Mouse (Mus musculus): ENCODE measurements around the gene Ints1. TPM values are rescaled to one million over a fixed set of nuclear protein-coding genes. Genes with fewer than 3 reads are reported as not detected.

Ints1 gene
- total RNA-seq, 1 experiment = 164 TPM

DNA sequence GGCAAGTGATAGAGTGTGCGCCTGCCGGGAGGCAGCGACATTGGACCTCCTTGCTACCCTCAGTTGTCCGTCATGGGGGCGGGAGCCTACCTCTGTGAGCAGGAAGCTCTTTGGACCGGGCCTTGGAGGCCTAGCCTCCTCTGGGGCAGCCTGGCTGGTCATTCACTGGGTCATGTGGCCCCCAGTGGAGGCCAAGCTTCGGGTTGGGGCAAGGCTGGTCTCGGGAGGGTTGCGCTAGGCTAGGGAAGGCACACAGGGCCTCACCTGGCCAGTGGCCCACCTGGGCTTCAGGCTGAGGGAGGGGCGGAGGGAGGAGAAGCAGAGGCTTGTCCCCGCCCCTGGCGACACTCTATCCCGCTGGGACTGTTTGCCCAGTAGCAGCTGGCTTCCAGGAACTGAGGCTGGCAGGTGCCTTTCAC is 38.5 kb upstream of the Ints1 start:
- Histone ChIP-seq H3K27ac (ENCODE audit: insufficient read depth, low read depth, low read length, poor library complexity, severe bottlenecking) (no peak overlapping the region; the same call in 1 of the 2 replicates), H3K9ac (ENCODE audit: insufficient read depth, low read depth, low read length, poor library complexity, severe bottlenecking) (peak overlapping the region; percentile 57; the same call in 1 of the 2 replicates), H3K4me3 (ENCODE audit: insufficient read depth in 1 of 2, low read depth in 1 of 2, low read length in 2 of 2, poor library complexity in 1 of 2, severe bottlenecking in 1 of 2) (peak overlapping the region; percentile 48; a peak in 2 of 4 replicates), H3K9me3 (ENCODE audit: control insufficient read depth, insufficient read depth, low read depth, low read length) (no peaks in the 10 kb centered on the region), H3K4me1 (ENCODE audit: control insufficient read depth in 2 of 2, insufficient read depth in 2 of 2, low read length in 2 of 2, poor library complexity in 1 of 2) (peaks cover 0 to 9% of the 10 kb centered on the region in 2 experiments; a peak in 1 of 4 replicates), H3K36me3 (ENCODE audit: control insufficient read depth, insufficient read depth, low read length, poor library complexity, severe bottlenecking) (no peaks in the 10 kb centered on the region)
- in situ Hi-C loops (cut with MboI; ENCODE audit: low sequenced_read_pairs in 2 of 2, unreplicated experiment in 2 of 2) = no loop called here
- DNase-seq (ENCODE audit: low read depth, low spot score) = no peak
- TF ChIP-seq HCFC1 (IDR thresholded peaks at IDR 0.05; ENCODE audit: borderline replicate concordance, insufficient read depth, low read length) (no peak), MAFK (IDR thresholded peaks at IDR 0.05; ENCODE audit: insufficient read depth, low read depth, low read length) (no peak), CHD2 (IDR thresholded peaks at IDR 0.05; ENCODE audit: low read depth, low read length) (no peak), ZC3H11A (IDR thresholded peaks at IDR 0.05; ENCODE audit: borderline replicate concordance, low read depth, low read length) (no peak), ZNF384 (IDR thresholded peaks at IDR 0.05; ENCODE audit: low read depth, low read length) (no peak)

DNA sequence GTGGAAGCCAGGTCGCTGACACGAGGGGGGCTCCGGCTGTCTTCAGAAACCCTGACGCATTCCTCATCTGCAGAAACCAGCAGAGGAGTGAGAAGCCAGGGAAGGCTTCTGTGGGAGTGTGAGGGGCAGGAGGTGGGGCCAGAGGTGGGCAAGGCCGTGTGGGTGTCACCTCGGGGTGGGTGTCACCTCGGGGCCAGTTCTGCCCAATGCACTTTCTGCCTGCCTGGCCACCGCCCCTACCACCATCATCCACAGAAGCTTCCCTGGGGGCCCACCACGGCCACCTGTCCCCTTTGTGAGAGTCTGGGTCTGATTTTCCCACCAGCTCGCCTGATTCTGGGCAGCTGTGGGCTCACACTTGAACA is 37.6 kb upstream of the Ints1 start:
- no peak for TF ChIP-seq ZNF384 (IDR thresholded peaks at IDR 0.05; ENCODE audit: low read depth, low read length)
- TF ChIP-seq CHD2 (IDR thresholded peaks at IDR 0.05; ENCODE audit: low read depth, low read length) = no peak
- TF ChIP-seq HCFC1 (IDR thresholded peaks at IDR 0.05; ENCODE audit: borderline replicate concordance, insufficient read depth, low read length) = no peak
- TF ChIP-seq MAFK (IDR thresholded peaks at IDR 0.05; ENCODE audit: insufficient read depth, low read depth, low read length) = no peak
- no peak for TF ChIP-seq ZC3H11A (IDR thresholded peaks at IDR 0.05; ENCODE audit: borderline replicate concordance, low read depth, low read length)
- H3K4me1 ChIP-seq (ENCODE audit: control insufficient read depth in 2 of 2, insufficient read depth in 2 of 2, low read length in 2 of 2, poor library complexity in 1 of 2) = peaks cover 0 to 12% of the 10 kb centered on the region in 2 experiments; a peak in 2 of 4 replicates
- no peaks in the 10 kb centered on the region for H3K36me3 ChIP-seq (ENCODE audit: control insufficient read depth, insufficient read depth, low read length, poor library complexity, severe bottlenecking)
- in situ Hi-C loops (cut with MboI; ENCODE audit: low sequenced_read_pairs in 2 of 2, unreplicated experiment in 2 of 2) = no loop called here
- no peak for DNase-seq (ENCODE audit: low read depth, low spot score)
- no peak overlapping the region for H3K4me3 ChIP-seq (ENCODE audit: insufficient read depth in 1 of 2, low read depth in 1 of 2, low read length in 2 of 2, poor library complexity in 1 of 2, severe bottlenecking in 1 of 2)
- no peak overlapping the region for H3K27ac ChIP-seq (ENCODE audit: insufficient read depth, low read depth, low read length, poor library complexity, severe bottlenecking)
- no peak overlapping the region for H3K9ac ChIP-seq (ENCODE audit: insufficient read depth, low read depth, low read length, poor library complexity, severe bottlenecking)
- H3K9me3 ChIP-seq (ENCODE audit: control insufficient read depth, insufficient read depth, low read depth, low read length) = no peaks in the 10 kb centered on the region

DNA sequence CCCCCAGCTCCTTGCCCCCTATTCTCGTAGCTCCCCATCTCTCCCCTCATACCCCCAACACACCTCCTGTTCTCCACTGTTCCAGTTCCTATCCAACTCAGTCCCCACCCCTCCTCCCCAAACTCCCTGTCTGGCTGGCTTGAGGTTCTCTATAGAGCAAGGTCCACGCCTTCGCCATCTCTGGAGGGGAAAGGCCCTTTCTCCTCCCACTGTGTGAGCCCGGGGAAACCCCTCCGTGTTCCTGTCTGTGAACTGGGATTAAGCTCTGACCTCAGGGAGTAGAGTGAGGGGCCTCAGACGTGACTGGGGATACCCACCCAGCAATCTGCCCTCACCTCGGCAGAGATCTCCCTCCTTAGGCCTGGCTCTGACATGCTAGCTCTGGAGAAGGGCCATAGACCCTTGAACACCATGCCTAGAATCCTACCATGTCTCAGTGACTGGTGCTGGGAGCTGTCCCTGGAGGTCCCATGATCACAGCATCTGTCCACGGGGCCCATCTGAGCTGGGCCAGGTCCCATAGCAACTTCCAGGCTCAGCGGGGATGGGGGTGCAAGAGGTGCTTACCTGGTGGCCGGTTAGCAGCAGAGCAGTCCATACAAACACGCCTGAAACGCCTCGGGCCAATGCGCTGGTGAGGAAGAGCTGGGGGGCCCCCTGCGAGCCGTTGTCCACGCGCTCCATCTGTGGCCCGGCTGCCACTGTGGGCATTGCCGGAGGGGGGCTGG is 37.1 kb upstream of the Ints1 start:
- TF ChIP-seq MAFK (IDR thresholded peaks at IDR 0.05; ENCODE audit: insufficient read depth, low read depth, low read length) (no peak), CHD2 (IDR thresholded peaks at IDR 0.05; ENCODE audit: low read depth, low read length) (no peak), ZC3H11A (IDR thresholded peaks at IDR 0.05; ENCODE audit: borderline replicate concordance, low read depth, low read length) (no peak), HCFC1 (IDR thresholded peaks at IDR 0.05; ENCODE audit: borderline replicate concordance, insufficient read depth, low read length) (no peak), ZNF384 (IDR thresholded peaks at IDR 0.05; ENCODE audit: low read depth, low read length) (no peak)
- DNase-seq (ENCODE audit: low read depth, low spot score) = no peak
- H3K9ac ChIP-seq (ENCODE audit: insufficient read depth, low read depth, low read length, poor library complexity, severe bottlenecking) = no peak overlapping the region
- in situ Hi-C loops (cut with MboI; ENCODE audit: low sequenced_read_pairs in 2 of 2, unreplicated experiment in 2 of 2) = no loop called here
- no peaks in the 10 kb centered on the region for H3K36me3 ChIP-seq (ENCODE audit: control insufficient read depth, insufficient read depth, low read length, poor library complexity, severe bottlenecking)
- no peak overlapping the region for H3K27ac ChIP-seq (ENCODE audit: insufficient read depth, low read depth, low read length, poor library complexity, severe bottlenecking)
- H3K9me3 ChIP-seq (ENCODE audit: control insufficient read depth, insufficient read depth, low read depth, low read length) = no peaks in the 10 kb centered on the region
- peaks cover 0 to 17% of the 10 kb centered on the region in 2 experiments; a peak in 2 of 4 replicates for H3K4me1 ChIP-seq (ENCODE audit: control insufficient read depth in 2 of 2, insufficient read depth in 2 of 2, low read length in 2 of 2, poor library complexity in 1 of 2)
- H3K4me3 ChIP-seq (ENCODE audit: insufficient read depth in 1 of 2, low read depth in 1 of 2, low read length in 2 of 2, poor library complexity in 1 of 2, severe bottlenecking in 1 of 2) = no peak overlapping the region

DNA sequence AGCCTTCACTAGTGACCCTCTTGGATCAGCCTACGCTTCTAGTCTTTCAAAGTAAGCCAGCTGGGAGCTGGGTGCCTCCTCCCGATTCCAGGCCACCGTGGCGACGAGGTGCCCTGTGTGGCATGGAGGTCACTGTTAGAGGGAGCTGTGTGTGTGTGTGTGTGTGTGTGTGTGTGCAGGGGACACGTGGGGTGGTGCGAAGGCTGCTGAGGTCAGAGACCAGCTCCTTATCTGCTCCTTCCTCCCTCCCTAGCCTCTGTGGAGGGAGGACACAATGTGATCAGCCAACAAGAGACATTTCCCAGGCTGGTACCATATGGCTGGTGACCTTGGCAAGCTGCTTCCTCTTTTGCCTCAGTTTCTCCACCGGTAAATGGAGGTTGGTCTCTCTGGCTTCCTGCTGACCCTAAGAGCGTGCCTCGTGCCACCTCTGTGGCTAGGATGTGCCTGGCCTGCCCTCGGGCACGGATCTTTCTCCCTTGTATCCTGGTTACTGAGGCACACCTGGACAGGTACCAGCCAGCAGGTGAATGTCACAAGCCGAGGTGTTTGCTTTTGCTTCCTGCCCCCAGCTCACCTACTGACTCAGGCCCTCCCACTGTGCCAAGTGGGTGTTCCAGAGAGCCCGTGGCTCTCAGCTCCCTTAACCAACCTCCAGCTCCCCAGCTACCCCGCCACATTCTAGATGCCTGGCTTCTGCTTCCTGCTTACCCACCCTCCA is 36.4 kb upstream of the Ints1 start:
- peaks cover 0 to 17% of the 10 kb centered on the region in 2 experiments; a peak in 2 of 4 replicates for H3K4me1 ChIP-seq (ENCODE audit: control insufficient read depth in 2 of 2, insufficient read depth in 2 of 2, low read length in 2 of 2, poor library complexity in 1 of 2)
- H3K9me3 ChIP-seq (ENCODE audit: control insufficient read depth, insufficient read depth, low read depth, low read length) = no peaks in the 10 kb centered on the region
- no peak overlapping the region for H3K9ac ChIP-seq (ENCODE audit: insufficient read depth, low read depth, low read length, poor library complexity, severe bottlenecking)
- TF ChIP-seq ZNF384 (IDR thresholded peaks at IDR 0.05; ENCODE audit: low read depth, low read length) (no peak), HCFC1 (IDR thresholded peaks at IDR 0.05; ENCODE audit: borderline replicate concordance, insufficient read depth, low read length) (no peak), MAFK (IDR thresholded peaks at IDR 0.05; ENCODE audit: insufficient read depth, low read depth, low read length) (no peak), CHD2 (IDR thresholded peaks at IDR 0.05; ENCODE audit: low read depth, low read length) (no peak), ZC3H11A (IDR thresholded peaks at IDR 0.05; ENCODE audit: borderline replicate concordance, low read depth, low read length) (no peak)
- DNase-seq (ENCODE audit: low read depth, low spot score) = no peak
- H3K36me3 ChIP-seq (ENCODE audit: control insufficient read depth, insufficient read depth, low read length, poor library complexity, severe bottlenecking) = no peaks in the 10 kb centered on the region
- no peak overlapping the region for H3K27ac ChIP-seq (ENCODE audit: insufficient read depth, low read depth, low read length, poor library complexity, severe bottlenecking)
- no peak overlapping the region for H3K4me3 ChIP-seq (ENCODE audit: insufficient read depth in 1 of 2, low read depth in 1 of 2, low read length in 2 of 2, poor library complexity in 1 of 2, severe bottlenecking in 1 of 2)
- in situ Hi-C loops (cut with MboI; ENCODE audit: low sequenced_read_pairs in 2 of 2, unreplicated experiment in 2 of 2) = no loop called here

Data from ES-E14 (cell line).